34 mouse cellular contexts compared by ENCODE assay signal in the genomic region with DNA sequence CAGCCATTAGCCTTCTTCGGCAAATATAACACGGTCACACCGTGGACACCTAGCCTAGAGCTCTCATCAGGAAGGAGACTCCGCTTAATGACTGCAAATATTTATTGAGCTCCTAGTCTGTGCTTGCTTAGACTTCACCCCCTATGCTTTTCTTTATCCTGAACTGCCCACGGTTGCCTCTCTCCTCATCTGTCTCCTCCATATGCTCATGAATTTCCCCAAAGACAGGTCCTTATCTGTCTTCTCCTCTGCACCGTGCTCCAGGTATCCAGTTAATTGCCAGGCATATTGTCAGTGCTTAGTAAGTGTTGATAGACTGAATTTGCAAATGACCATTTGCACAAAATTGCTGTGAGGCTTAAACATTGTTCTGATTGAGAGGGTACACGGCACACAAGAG. TPM values are rescaled to one million over a fixed set of nuclear protein-coding genes. Genes with fewer than 3 reads are reported as not detected.
"Had no signal": no experiment of that assay in that cellular context is flagged by ENCODE, and none has a peak within 500 bp of the region (broad histone marks: within the 10 kb centered on the region; RNA-seq: fewer than 3 reads in every experiment).

No protein-coding gene starts in this region.

- H3K27ac ChIP-seq: heart, adult 2 months; heart, embryonic 13.5 days; heart, embryonic 15.5 days; hindbrain, embryonic 13.5 days; hindbrain, embryonic 15.5 days; hindbrain, postnatal 0 days; limb, embryonic 10.5 days; limb, embryonic 12.5 days; liver, embryonic 13.5 days; liver, embryonic 15.5 days had no signal

- H3K9me3 ChIP-seq: heart, embryonic 13.5 days; heart, embryonic 15.5 days; hindbrain, embryonic 13.5 days; hindbrain, embryonic 15.5 days; limb, embryonic 10.5 days; limb, embryonic 12.5 days; liver, embryonic 13.5 days; liver, embryonic 15.5 days had no signal

- DNase-seq: gastrocnemius, postnatal 14 days; gastrocnemius, postnatal 36 days; heart, adult 11 months; heart, adult 2 months; heart, postnatal 14 days; heart, postnatal 36 days; kidney, adult 18-20 months; kidney, adult 8-10 months; kidney, postnatal 10 days; kidney, postnatal 25 days; kidney, postnatal 4 days; liver; liver, embryonic 13.5 days; liver, postnatal 0 days had no signal

- H3K36me3 ChIP-seq: heart, embryonic 13.5 days; heart, embryonic 15.5 days; hindbrain, embryonic 13.5 days; hindbrain, embryonic 15.5 days; limb, embryonic 10.5 days; limb, embryonic 12.5 days; liver, embryonic 13.5 days; liver, embryonic 15.5 days had no signal

- H3K4me3 ChIP-seq: heart, adult 2 months; heart, embryonic 13.5 days; heart, embryonic 15.5 days; hindbrain, embryonic 13.5 days; hindbrain, embryonic 15.5 days; limb, embryonic 10.5 days; limb, embryonic 12.5 days; liver, embryonic 13.5 days; liver, embryonic 15.5 days had no signal

RNA-seq across cellular contexts. Expression of a gene that starts 32.7 kb away (rescaled TPM):
- total RNA-seq: gastrocnemius, adult 18-20 months; gastrocnemius, adult 8-10 months; gastrocnemius, postnatal 14 days; gastrocnemius, postnatal 36 days; hematopoietic stem cell, adult 5-6 weeks; hindbrain, postnatal 0 days had no signal
- polyA plus RNA-seq: gonadal fat pad, adult 2 months; heart, adult 2 months; heart, embryonic 11.5 days; heart, embryonic 13.5 days; heart, embryonic 15.5 days; heart, postnatal 0 days; hindbrain, embryonic 11.5 days; hindbrain, embryonic 13.5 days; hindbrain, embryonic 15.5 days; hindbrain, postnatal 0 days; intestine, embryonic 14.5 days; intestine, embryonic 16.5 days; kidney, embryonic 14.5 days; kidney, embryonic 16.5 days; limb, embryonic 10.5 days; limb, embryonic 12.5 days; liver, embryonic 11.5 days; liver, embryonic 13.5 days; liver, embryonic 15.5 days; liver, postnatal 0 days had no signal
